Mouse (Mus musculus): ENCODE measurements around the gene Vmn1r157.
"Not testable (repeated sequence)": the region's sequence is repeated elsewhere in the genome, so short reads cannot be mapped to it uniquely, and the experiment has no call there.

- not testable (repeated sequence) for TF ChIP-seq CTCF, EP300 (IDR thresholded peaks at IDR 0.05; ENCODE audit: low read depth)
Measured at GRCm38 (mm10) chr7:22775981-22776380, 14.5 kb downstream of the Vmn1r157 start.
